Mouse (Mus musculus): ENCODE measurements at regions not wholly inside any gene's neighbourhood (a gene's known extent, or its start where the extent isn't known, plus 50 kb on each side); places are given as distances from the start of the nearest gene placed in this dataset.

- no peaks in the 10 kb centered on the region for H3K36me3 ChIP-seq (ENCODE audit: control insufficient read depth, insufficient read depth, low read length)
- no peak overlapping the region for H3K27ac ChIP-seq (ENCODE audit: insufficient read depth, low read length)
- no peaks in the 10 kb centered on the region for H3K27me3 ChIP-seq (ENCODE audit: control insufficient read depth, insufficient read depth, low read length)
- H3K4me3 ChIP-seq (ENCODE audit: extremely low read depth, insufficient read depth, insufficient read length) = no peak overlapping the region
- no peak for TF ChIP-seq CTCF (IDR thresholded peaks at IDR 0.05; ENCODE audit: extremely low read depth, insufficient read depth, insufficient read length, insufficient replicate concordance)
- WGBS = 73% methylated on average over 14 of the region's 14 CpGs
- no peaks in the 10 kb centered on the region for H3K4me1 ChIP-seq (ENCODE audit: control insufficient read depth, insufficient read depth, insufficient read length)
- DNase-seq (ENCODE audit: low read depth in 1 of 2, low spot score in 2 of 2) = no peak
Observed at GRCm38 (mm10) chr3:35405621-35406079, 348.3 kb upstream of the Atp11b start.

- no peaks in the 10 kb centered on the region for H3K36me3 ChIP-seq (ENCODE audit: control insufficient read depth, insufficient read depth, low read length)
- WGBS = 91% methylated on average over 1 of the region's 1 CpGs
- no peaks in the 10 kb centered on the region for H3K4me1 ChIP-seq (ENCODE audit: control insufficient read depth, insufficient read depth, insufficient read length)
- DNase-seq (ENCODE audit: low read depth in 1 of 2, low spot score in 2 of 2) = no peak
- H3K4me3 ChIP-seq (ENCODE audit: extremely low read depth, insufficient read depth, insufficient read length) = no peak overlapping the region
- no peak overlapping the region for H3K27ac ChIP-seq (ENCODE audit: insufficient read depth, low read length)
- TF ChIP-seq CTCF (IDR thresholded peaks at IDR 0.05; ENCODE audit: extremely low read depth, insufficient read depth, insufficient read length, insufficient replicate concordance) (no peak), POLR2A (IDR thresholded peaks at IDR 0.05; ENCODE audit: low read depth, low read length) (no peak)
- H3K27me3 ChIP-seq (ENCODE audit: control insufficient read depth, insufficient read depth, low read length) = no peaks in the 10 kb centered on the region
Observed at GRCm38 (mm10) chr3:35437687-35438086, 316.2 kb upstream of the Atp11b start.

- TF ChIP-seq CTCF (IDR thresholded peaks at IDR 0.05; ENCODE audit: extremely low read depth, insufficient read depth, insufficient read length, insufficient replicate concordance) = no peak
- TF ChIP-seq POLR2A (IDR thresholded peaks at IDR 0.05; ENCODE audit: low read depth, low read length) = no peak
- H3K27me3 ChIP-seq (ENCODE audit: control insufficient read depth, insufficient read depth, low read length) = no peaks in the 10 kb centered on the region
- DNase-seq (ENCODE audit: low read depth in 1 of 2, low spot score in 2 of 2) = no peak
- no peak overlapping the region for H3K27ac ChIP-seq (ENCODE audit: insufficient read depth, low read length)
- H3K36me3 ChIP-seq (ENCODE audit: control insufficient read depth, insufficient read depth, low read length) = no peaks in the 10 kb centered on the region
- 67% methylated on average over 4 of the region's 4 CpGs for WGBS
- no peak overlapping the region for H3K4me3 ChIP-seq (ENCODE audit: extremely low read depth, insufficient read depth, insufficient read length)
- no peaks in the 10 kb centered on the region for H3K4me1 ChIP-seq (ENCODE audit: control insufficient read depth, insufficient read depth, insufficient read length)
Observed at GRCm38 (mm10) chr3:35462858-35463257, 291.0 kb upstream of the Atp11b start.

- Histone ChIP-seq H3K36me3 (ENCODE audit: control insufficient read depth, insufficient read depth, low read length) (no peaks in the 10 kb centered on the region), H3K4me1 (ENCODE audit: control insufficient read depth, insufficient read depth, insufficient read length) (no peaks in the 10 kb centered on the region), H3K4me3 (ENCODE audit: extremely low read depth, insufficient read depth, insufficient read length) (no peak overlapping the region), H3K27me3 (ENCODE audit: control insufficient read depth, insufficient read depth, low read length) (no peaks in the 10 kb centered on the region), H3K27ac (ENCODE audit: insufficient read depth, low read length) (no peak overlapping the region)
- TF ChIP-seq CTCF (IDR thresholded peaks at IDR 0.05; ENCODE audit: extremely low read depth, insufficient read depth, insufficient read length, insufficient replicate concordance) (no peak), POLR2A (IDR thresholded peaks at IDR 0.05; ENCODE audit: low read depth, low read length) (no peak)
- no peak for DNase-seq (ENCODE audit: low read depth in 1 of 2, low spot score in 2 of 2)
- 88% methylated on average over 11 of the region's 11 CpGs for WGBS
Observed at GRCm38 (mm10) chr3:35464212-35464911, 289.5 kb upstream of the Atp11b start.

GRCm38 (mm10) chr3:35465956-35466355, 287.9 kb upstream of the Atp11b start:
- no peak for DNase-seq (ENCODE audit: low read depth in 1 of 2, low spot score in 2 of 2)
- TF ChIP-seq POLR2A (IDR thresholded peaks at IDR 0.05; ENCODE audit: low read depth, low read length) (no peak), CTCF (IDR thresholded peaks at IDR 0.05; ENCODE audit: extremely low read depth, insufficient read depth, insufficient read length, insufficient replicate concordance) (no peak)
- 83% methylated on average over 3 of the region's 3 CpGs for WGBS
- no peaks in the 10 kb centered on the region for H3K36me3 ChIP-seq (ENCODE audit: control insufficient read depth, insufficient read depth, low read length)
- no peak overlapping the region for H3K27ac ChIP-seq (ENCODE audit: insufficient read depth, low read length)
- H3K4me3 ChIP-seq (ENCODE audit: extremely low read depth, insufficient read depth, insufficient read length) = no peak overlapping the region
- H3K27me3 ChIP-seq (ENCODE audit: control insufficient read depth, insufficient read depth, low read length) = no peaks in the 10 kb centered on the region
- no peaks in the 10 kb centered on the region for H3K4me1 ChIP-seq (ENCODE audit: control insufficient read depth, insufficient read depth, insufficient read length)

GRCm38 (mm10) chr3:35473351-35473750, 280.6 kb upstream of the Atp11b start:
- H3K27ac ChIP-seq (ENCODE audit: insufficient read depth, low read length) = no peak overlapping the region
- TF ChIP-seq CTCF (IDR thresholded peaks at IDR 0.05; ENCODE audit: extremely low read depth, insufficient read depth, insufficient read length, insufficient replicate concordance) = no peak
- no peak for TF ChIP-seq POLR2A (IDR thresholded peaks at IDR 0.05; ENCODE audit: low read depth, low read length)
- DNase-seq (ENCODE audit: low read depth in 1 of 2, low spot score in 2 of 2) = no peak
- whole genome bisulfite sequencing = 89% methylated on average over 7 of the region's 7 CpGs
- H3K4me1 ChIP-seq (ENCODE audit: control insufficient read depth, insufficient read depth, insufficient read length) = no peaks in the 10 kb centered on the region
- no peak overlapping the region for H3K4me3 ChIP-seq (ENCODE audit: extremely low read depth, insufficient read depth, insufficient read length)
- H3K36me3 ChIP-seq (ENCODE audit: control insufficient read depth, insufficient read depth, low read length) = no peaks in the 10 kb centered on the region
- no peaks in the 10 kb centered on the region for H3K27me3 ChIP-seq (ENCODE audit: control insufficient read depth, insufficient read depth, low read length)

- Histone ChIP-seq H3K4me1 (ENCODE audit: control insufficient read depth, insufficient read depth, insufficient read length) (no peaks in the 10 kb centered on the region), H3K4me3 (ENCODE audit: extremely low read depth, insufficient read depth, insufficient read length) (no peak overlapping the region), H3K27me3 (ENCODE audit: control insufficient read depth, insufficient read depth, low read length) (no peaks in the 10 kb centered on the region), H3K36me3 (ENCODE audit: control insufficient read depth, insufficient read depth, low read length) (no peaks in the 10 kb centered on the region), H3K27ac (ENCODE audit: insufficient read depth, low read length) (no peak overlapping the region)
- DNase-seq (ENCODE audit: low read depth in 1 of 2, low spot score in 2 of 2) = no peak
- TF ChIP-seq POLR2A (IDR thresholded peaks at IDR 0.05; ENCODE audit: low read depth, low read length) = no peak
- no peak for TF ChIP-seq CTCF (IDR thresholded peaks at IDR 0.05; ENCODE audit: extremely low read depth, insufficient read depth, insufficient read length, insufficient replicate concordance)
- 31% methylated on average over 6 of the region's 6 CpGs for WGBS
Observed at GRCm38 (mm10) chr3:35474361-35474760, 279.5 kb upstream of the Atp11b start.

All from spleen, adult 2 months (tissue).